Mouse (Mus musculus): ENCODE results near the gene Gm20737. TPM values are rescaled to one million over a fixed set of nuclear protein-coding genes. Genes with fewer than 3 reads are reported as not detected.

Gm20737 gene
- polyA plus RNA-seq (2012; ENCODE audit: low replicate concordance), result not detected in 2 replicates

GRCm38 (mm10) chrY:10535942-10536341, at the start of gene Gm20737:
Gene Gm20737, minus strand, starts transcription at chrY:10536042.

GRCm38 (mm10) chrY:10553153-10553552, 17.3 kb upstream of the Gm20737 start, which contains the start of gene Gm21775:
Gene Gm21775, plus strand, starts transcription at chrY:10553453.

Other genes starting within 250 kb of the Gm20737 start
- gene Gm20834, start 211.5 kb downstream of the Gm20737 start, polyA plus RNA-seq (2012; ENCODE audit: low replicate concordance), result not detected in 2 replicates
- gene Gm28510, start 123.3 kb downstream of the Gm20737 start, polyA plus RNA-seq (2012; ENCODE audit: low replicate concordance), result not detected in 2 replicates
- gene Gm21775, start 17.4 kb upstream of the Gm20737 start, polyA plus RNA-seq (2012; ENCODE audit: low replicate concordance), result not detected in 2 replicates
- gene Gm21900, start 80.3 kb upstream of the Gm20737 start, polyA plus RNA-seq (2012; ENCODE audit: low replicate concordance), result not detected in 2 replicates
- not detected in 2 replicates for gene Gm20777, start 216.4 kb upstream of the Gm20737 start, polyA plus RNA-seq (2012; ENCODE audit: low replicate concordance)